In the genomic region with DNA sequence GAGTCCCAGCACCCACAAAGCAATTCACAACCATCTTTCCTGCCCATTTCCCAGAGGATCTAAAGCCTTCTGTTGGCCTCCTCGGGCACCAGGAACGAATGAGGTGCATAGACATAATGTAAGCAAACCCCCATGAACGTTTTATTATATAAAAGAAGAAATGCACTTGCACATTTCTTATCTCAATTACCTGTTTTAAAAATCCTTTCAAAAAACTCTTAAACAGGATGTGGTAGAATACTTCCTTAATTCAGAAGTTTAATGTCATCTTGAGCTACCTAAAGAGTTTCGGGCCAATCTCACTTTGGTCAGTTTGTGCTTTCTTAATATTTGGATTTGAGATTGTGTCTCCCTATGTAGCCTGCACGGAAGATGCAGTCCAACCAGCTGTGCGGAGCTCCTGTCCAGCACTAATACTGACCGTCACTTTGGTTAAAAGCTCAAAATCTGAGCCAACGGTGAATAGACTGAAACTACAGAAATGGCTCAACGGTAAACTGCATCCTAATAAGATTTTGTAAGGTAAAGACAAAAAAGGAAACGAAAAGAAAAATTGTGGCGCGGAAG, we compare ENCODE assay signal across 7 mouse cellular contexts. TPM values are rescaled to one million over a fixed set of nuclear protein-coding genes. Genes with fewer than 3 reads are reported as not detected.
DNase-seq lines count a peak whose midpoint lies in the region; ATAC-seq and TF ChIP-seq lines count a peak whose summit lies in the region.

No protein-coding gene starts in this region.

- H3K4me1 ChIP-seq in testis, adult 2 months (ENCODE audit: control insufficient read depth, insufficient read depth, low read length), result peaks cover 2% of the 10 kb centered on the region
- H3K4me1 ChIP-seq in forebrain, embryonic 11.5 days (replicated peaks; ENCODE audit: control insufficient read depth, insufficient read depth, low read length), result peaks cover 8% of the 10 kb centered on the region
- H3K4me1 ChIP-seq in liver, embryonic 13.5 days (replicated peaks), result peaks cover 52% of the 10 kb centered on the region

- peak overlapping the region; percentile 78 for H3K4me2 ChIP-seq in forebrain, embryonic 11.5 days (ENCODE audit: low read depth, low read length, severe bottlenecking)
- H3K4me2 ChIP-seq in liver, embryonic 13.5 days, result peak overlapping the region; percentile 88

- H3K36me3 ChIP-seq in testis, adult 2 months (ENCODE audit: control insufficient read depth, insufficient read depth, low read length), result peaks cover 11% of the 10 kb centered on the region
- H3K36me3 ChIP-seq in forebrain, embryonic 11.5 days (ENCODE audit: control insufficient read depth, insufficient read depth, low read length), result peaks cover 23% of the 10 kb centered on the region
- peaks cover 76% of the 10 kb centered on the region for H3K36me3 ChIP-seq in liver, embryonic 13.5 days

- TF ChIP-seq CTCF in testis, adult 2 months (IDR thresholded peaks at IDR 0.05; ENCODE audit: control insufficient read depth, insufficient read depth, insufficient replicate concordance, low read depth, low read length), result no peak

- peak overlapping the region; percentile 97 for H3K9ac ChIP-seq in forebrain, embryonic 11.5 days (ENCODE audit: low read length)
- H3K9ac ChIP-seq in liver, embryonic 13.5 days, result peak overlapping the region; percentile 99

- no peaks in the 10 kb centered on the region for H3K27me3 ChIP-seq in testis, adult 2 months (ENCODE audit: control insufficient read depth, insufficient read depth, low read length)
- H3K27me3 ChIP-seq in forebrain, embryonic 11.5 days (ENCODE audit: control insufficient read depth, insufficient read depth, low read length), result no peaks in the 10 kb centered on the region
- H3K27me3 ChIP-seq in liver, embryonic 13.5 days, result no peaks in the 10 kb centered on the region

- no peak for DNase-seq in testis, postnatal 14 days (ENCODE audit: low spot score)
- DNase-seq in forebrain, embryonic 11.5 days (ENCODE audit: low spot score), result no peak
- no peak for DNase-seq in liver, embryonic 13.5 days
- no peak for DNase-seq in frontal cortex, postnatal 36 days (ENCODE audit: low spot score in 2 of 2)
- DNase-seq in spleen, postnatal 10 days (ENCODE audit: low spot score in 2 of 2), result no peak
- DNase-seq in lung, postnatal 10 days, result no peak

- ATAC-seq in forebrain, embryonic 11.5 days (replicated peaks; ENCODE audit: low FRiP score), result no peak
- ATAC-seq in liver, embryonic 13.5 days (ENCODE audit: low read depth), result no peak

- TF ChIP-seq POLR2A in testis, adult 2 months (IDR thresholded peaks at IDR 0.05; ENCODE audit: control insufficient read depth, low read depth, low read length), result no peak

- 16% methylated on average over 12 of the region's 12 CpGs for WGBS in forebrain, embryonic 11.5 days
- WGBS in liver, embryonic 13.5 days (ENCODE audit: insufficient replicate concordance), result 8% methylated on average over 12 of the region's 12 CpGs

- peak overlapping the region; percentile 87 for H3K4me3 ChIP-seq in testis, adult 2 months (ENCODE audit: control insufficient read depth, low read depth, low read length)
- peak overlapping the region; percentile 93 for H3K4me3 ChIP-seq in forebrain, embryonic 11.5 days (ENCODE audit: low read depth, low read length)
- peak overlapping the region; percentile 98 for H3K4me3 ChIP-seq in liver, embryonic 13.5 days (replicated peaks)

- H3K27ac ChIP-seq in testis, adult 2 months (ENCODE audit: control insufficient read depth, insufficient read depth, low read depth, low read length), result peak overlapping the region; percentile 79
- peak overlapping the region; percentile 94 for H3K27ac ChIP-seq in forebrain, embryonic 11.5 days (ENCODE audit: low read depth, low read length)
- peak overlapping the region; percentile 94 for H3K27ac ChIP-seq in liver, embryonic 13.5 days

- H3K9me3 ChIP-seq in forebrain, embryonic 11.5 days (ENCODE audit: control insufficient read depth, low read length), result no peaks in the 10 kb centered on the region
- no peaks in the 10 kb centered on the region for H3K9me3 ChIP-seq in liver, embryonic 13.5 days (replicated peaks)

RNA-seq across cellular contexts. Expression of gene Srrt, which starts 1.0 kb away (rescaled TPM):
- polyA plus RNA-seq in testis, adult 2 months (2012; rRNA removed), result 174 and 178 TPM in 2 replicates
- polyA plus RNA-seq in forebrain, embryonic 11.5 days (2014; fragmentation: Nextera tagmentation; extraction: Ambion mirVana), result 190 TPM in 2 replicates
- polyA plus RNA-seq in liver, embryonic 13.5 days (2015; fragmentation: Nextera tagmentation; extraction: Ambion mirVana), result 86.7 and 102 TPM in 2 replicates

RNA-seq across cellular contexts. Expression of gene Trip6, which starts 7.7 kb away (rescaled TPM):
- polyA plus RNA-seq in testis, adult 2 months (2012; rRNA removed), result 4.1 and 5.2 TPM in 2 replicates
- 50.1 and 56.7 TPM in 2 replicates for polyA plus RNA-seq in forebrain, embryonic 11.5 days (2014; fragmentation: Nextera tagmentation; extraction: Ambion mirVana)
- polyA plus RNA-seq in liver, embryonic 13.5 days (2015; fragmentation: Nextera tagmentation; extraction: Ambion mirVana), result 10.1 and 10.6 TPM in 2 replicates

RNA-seq across cellular contexts. Expression of gene Ufsp1, which starts 12.1 kb away (rescaled TPM):
- 1.6 and 1.7 TPM in 2 replicates for polyA plus RNA-seq in testis, adult 2 months (2012; rRNA removed)
- polyA plus RNA-seq in forebrain, embryonic 11.5 days (2014; fragmentation: Nextera tagmentation; extraction: Ambion mirVana), result 6.8 and 8.0 TPM in 2 replicates
- polyA plus RNA-seq in liver, embryonic 13.5 days (2015; fragmentation: Nextera tagmentation; extraction: Ambion mirVana), result 8.4 TPM in 2 replicates

RNA-seq across cellular contexts. Expression of gene Ache, which starts 19.2 kb away (rescaled TPM):
- 0.09 and 0.30 TPM in 2 replicates for polyA plus RNA-seq in testis, adult 2 months (2012; rRNA removed)
- 3.0 and 3.7 TPM in 2 replicates for polyA plus RNA-seq in forebrain, embryonic 11.5 days (2014; fragmentation: Nextera tagmentation; extraction: Ambion mirVana)
- polyA plus RNA-seq in liver, embryonic 13.5 days (2015; fragmentation: Nextera tagmentation; extraction: Ambion mirVana), result 15.9 and 16.6 TPM in 2 replicates

RNA-seq across cellular contexts. Expression of gene Slc12a9, which starts 26.9 kb away (rescaled TPM):
- polyA plus RNA-seq in testis, adult 2 months (2012; rRNA removed), result 3.6 and 4.4 TPM in 2 replicates
- polyA plus RNA-seq in forebrain, embryonic 11.5 days (2014; fragmentation: Nextera tagmentation; extraction: Ambion mirVana), result 9.9 and 10.5 TPM in 2 replicates
- polyA plus RNA-seq in liver, embryonic 13.5 days (2015; fragmentation: Nextera tagmentation; extraction: Ambion mirVana), result 2.8 and 3.2 TPM in 2 replicates
